Mouse (Mus musculus) left cerebral cortex, adult 18-20 months (tissue): ENCODE measurements around the gene Arrdc3. TPM values are rescaled to one million over a fixed set of nuclear protein-coding genes. Genes with fewer than 3 reads are reported as not detected.

ENCODE experiments used
- DNase-seq, 2 experiments: peaks; one replicate each; pipeline ENCODE4 v3.0.0; 2021 to 2022; ENCODE audit warnings: low spot score in 2 of 2, mixed read lengths in 1 of 2
- total RNA-seq, 2 experiments: library from RNA; stranded (reverse); gene quantifications; 2 replicates each; pipeline ENCODE4 v1.2.3; 2021

Gene Arrdc3
- total RNA-seq, 2 experiments from 2014 or later: 37.3 to 40.1 TPM

DNA sequence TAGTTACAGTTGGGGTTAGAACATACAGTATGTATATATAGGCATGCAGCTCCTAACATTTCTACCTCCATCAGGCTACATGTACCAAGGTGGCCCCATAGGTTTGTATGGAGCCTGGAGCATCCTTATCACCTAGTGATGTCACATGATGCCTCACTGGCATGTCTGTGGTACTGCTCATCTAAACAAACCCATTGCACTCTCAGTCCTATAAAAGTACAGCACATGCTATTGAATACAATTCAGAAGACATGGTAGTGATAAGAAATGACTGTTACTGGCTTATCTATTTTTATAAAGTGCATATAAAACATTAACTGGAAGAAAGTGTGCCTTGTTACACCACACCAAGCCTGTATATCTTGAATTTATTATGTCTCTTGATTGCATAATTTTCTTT lies 30.2 kb downstream of the Arrdc3 start:
- no peak for DNase-seq

DNA sequence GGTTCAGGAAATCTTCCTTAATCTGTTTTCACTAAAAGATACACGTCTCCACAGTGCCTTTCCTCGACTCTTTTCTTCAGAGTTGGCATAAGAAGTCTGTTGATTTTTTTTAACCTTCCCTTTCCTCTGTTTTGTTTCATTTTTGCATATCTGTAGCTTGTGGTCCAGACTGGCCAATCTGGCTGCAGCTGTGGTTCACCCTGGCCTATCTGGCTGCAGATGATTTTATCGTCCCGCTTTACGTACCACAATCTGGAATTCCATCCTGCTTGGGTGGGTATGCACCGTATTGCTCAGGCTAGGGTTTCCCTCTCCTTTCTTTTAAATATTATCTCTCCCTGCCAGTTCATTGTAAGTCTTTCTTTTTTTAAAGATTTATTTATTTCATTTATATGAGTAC lies 37.8 kb downstream of the Arrdc3 start:
- DNase-seq: no peak

GRCm38 (mm10) chr13:80921593-80922327 lies 38.6 kb downstream of the Arrdc3 start:
- DNase-seq: no peak

- DNase-seq: no peak
Measured at GRCm38 (mm10) chr13:80928187-80928586, 45.0 kb downstream of the Arrdc3 start.

- DNase-seq: no peak
Measured at GRCm38 (mm10) chr13:80930030-80930429, 46.8 kb downstream of the Arrdc3 start.

GRCm38 (mm10) chr13:80932816-80933402 lies 49.7 kb downstream of the Arrdc3 start:
- no peak for DNase-seq

DNA sequence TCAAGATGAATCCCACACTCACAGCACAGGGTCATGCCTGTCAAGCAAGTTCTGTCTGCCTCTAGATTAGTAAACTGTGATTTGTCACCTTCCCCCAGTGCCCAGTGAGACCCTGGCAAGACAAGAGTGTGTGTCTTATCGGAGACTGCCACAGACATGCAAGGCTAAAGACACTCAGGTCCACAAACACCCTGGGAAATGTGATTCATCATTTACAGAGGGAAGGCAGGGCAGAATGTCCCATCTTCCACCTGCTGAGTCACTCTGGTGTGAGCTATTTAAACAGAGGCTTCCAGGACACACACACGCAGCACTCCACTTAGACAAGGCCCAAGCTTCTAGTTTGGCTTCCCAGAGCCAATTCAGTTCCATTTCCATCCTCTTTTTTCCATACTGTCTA lies 53.2 kb downstream of the Arrdc3 start:
- DNase-seq: no peak

DNA sequence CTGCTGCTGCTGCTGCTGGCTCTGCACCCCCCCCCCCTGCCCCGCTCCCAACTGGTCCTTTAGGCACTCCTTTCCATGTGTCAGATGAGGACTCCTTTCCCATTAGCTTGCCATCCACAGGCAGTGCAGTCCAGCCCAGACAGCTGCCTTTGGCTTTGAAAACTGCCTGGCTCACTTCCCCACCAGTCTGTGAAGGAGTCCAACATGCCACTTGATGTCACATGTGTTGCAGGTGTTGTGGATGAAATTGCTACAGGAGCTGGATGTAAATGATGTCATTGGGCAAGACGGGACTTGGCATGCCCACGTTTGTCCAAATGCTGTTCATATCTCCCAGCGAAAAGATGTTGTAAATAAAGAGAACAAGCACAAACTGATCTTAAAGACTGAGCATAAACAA lies 56.0 kb downstream of the Arrdc3 start:
- no peak for DNase-seq

GRCm38 (mm10) chr13:80939866-80940265 lies 56.7 kb downstream of the Arrdc3 start:
- DNase-seq: no peak

GRCm38 (mm10) chr13:80940421-80940820 lies 57.2 kb downstream of the Arrdc3 start:
- no peak for DNase-seq

- peak in 1 of 2 experiments; percentile 14 for DNase-seq
Measured at GRCm38 (mm10) chr13:80940860-80941630, 57.9 kb downstream of the Arrdc3 start.

DNA sequence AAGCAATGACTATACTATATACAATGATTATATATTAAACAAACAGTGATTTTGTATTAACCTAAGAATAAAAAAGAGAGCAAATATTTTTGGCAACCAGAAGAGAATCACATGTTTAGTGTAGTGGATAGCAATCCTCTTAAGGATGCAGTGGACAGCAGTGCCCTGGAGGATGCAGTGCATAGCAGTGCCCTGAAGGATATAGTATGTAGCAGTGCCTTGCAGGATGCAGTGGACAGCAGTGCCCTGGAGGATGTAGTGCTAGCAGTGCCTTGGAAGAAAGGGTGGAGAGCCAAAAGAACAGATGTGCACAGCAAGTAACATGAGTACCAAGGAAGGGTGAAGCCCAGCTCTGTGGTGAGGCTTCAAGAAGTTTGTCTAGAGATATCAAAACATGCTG lies 61.3 kb downstream of the Arrdc3 start:
- no peak for DNase-seq
